Mouse (Mus musculus) midbrain, embryonic 10.5 days (tissue): ENCODE data around the gene Sgsm2. TPM values are rescaled to one million over a fixed set of nuclear protein-coding genes. Genes with fewer than 3 reads are reported as not detected.

ENCODE experiments used
- DNase-seq: peaks from one replicate; pipeline ENCODE4 v3.0.0-alpha.2; 2017; ENCODE audit warnings: low spot score
- H3K27ac ChIP-seq: fragments of 300-500 bp; sonication (generic); replicated peaks from 2 replicates; pipeline ENCODE4 v1.5.1; 2016; ENCODE audit warnings: mild to moderate bottlenecking
- H3K27me3 ChIP-seq: fragments of 300-500 bp; sonication (generic); 2 replicates; pipeline ENCODE4 v1.6.1; 2016; ENCODE audit warnings: low read depth, mild to moderate bottlenecking; ENCODE audit not compliant: poor library complexity, severe bottlenecking
- H3K36me3 ChIP-seq: fragments of 300-500 bp; sonication (generic); 2 replicates; pipeline ENCODE4 v1.6.1; 2016; ENCODE audit warnings: mild to moderate bottlenecking, moderate library complexity
- H3K4me1 ChIP-seq: fragments of 300-500 bp; sonication (generic); 2 replicates; pipeline ENCODE4 v1.6.1; 2016
- H3K4me3 ChIP-seq: fragments of 300-500 bp; sonication (generic); 2 replicates; pipeline ENCODE4 v1.5.1; 2016; ENCODE audit warnings: mild to moderate bottlenecking, moderate library complexity
- H3K9me3 ChIP-seq: fragments of 300-500 bp; sonication (generic); replicated peaks from 2 replicates; pipeline ENCODE4 v1.6.1; 2016; ENCODE audit warnings: mild to moderate bottlenecking
- WGBS: fragments of 180-500 bp; shearing (Covaris S2); methylation state at CpG from one replicate; pipeline ENCODE4 v1.1.7; 2016; 5-methylcytosine and 5-hydroxymethylcytosine counted together
- polyA plus RNA-seq: library from polyadenylated mRNA; unstranded; fragments of >200 nt; fragmentation: Nextera tagmentation; extraction: Ambion mirVana; gene quantifications from 2 replicates; pipeline ENCODE4 v1.2.1, GENCODE M21; 2016

Gene Sgsm2
- polyA plus RNA-seq, 1 experiment from 2014 or later = 7.6 TPM

- H3K36me3 ChIP-seq = no peaks in the 10 kb centered on the region
- no peak overlapping the region for H3K27ac ChIP-seq
- H3K4me1 ChIP-seq = peaks cover 29% of the 10 kb centered on the region
- no peaks in the 10 kb centered on the region for H3K9me3 ChIP-seq
- H3K4me3 ChIP-seq = no peak overlapping the region
- 64% methylated on average over 3 of the region's 3 CpGs for WGBS
- no peak for DNase-seq
- H3K27me3 ChIP-seq = no peaks in the 10 kb centered on the region
Observed at GRCm38 (mm10) chr11:74874630-74875029, 22.2 kb downstream of the Sgsm2 start.

GRCm38 (mm10) chr11:74870991-74871622 lies 25.8 kb downstream of the Sgsm2 start:
- peaks cover 10% of the 10 kb centered on the region for H3K4me1 ChIP-seq
- no peaks in the 10 kb centered on the region for H3K27me3 ChIP-seq
- no peaks in the 10 kb centered on the region for H3K9me3 ChIP-seq
- H3K36me3 ChIP-seq = peaks cover 28% of the 10 kb centered on the region
- H3K4me3 ChIP-seq = no peak overlapping the region
- no peak overlapping the region for H3K27ac ChIP-seq
- DNase-seq = no peak
- WGBS = 32% methylated on average over 12 of the region's 12 CpGs

GRCm38 (mm10) chr11:74870544-74870943 lies 26.3 kb downstream of the Sgsm2 start:
- Histone ChIP-seq H3K9me3 (no peaks in the 10 kb centered on the region), H3K4me1 (peaks cover 9% of the 10 kb centered on the region; the same call in 1 of the 2 replicates), H3K27me3 (no peaks in the 10 kb centered on the region), H3K27ac (no peak overlapping the region), H3K36me3 (peaks cover 30% of the 10 kb centered on the region), H3K4me3 (no peak overlapping the region)
- no peak for DNase-seq
- WGBS = 82% methylated on average over 4 of the region's 4 CpGs

GRCm38 (mm10) chr11:74869603-74870002 lies 27.3 kb downstream of the Sgsm2 start:
- H3K36me3 ChIP-seq = peaks cover 40% of the 10 kb centered on the region
- peaks cover 9% of the 10 kb centered on the region; the same call in 1 of the 2 replicates for H3K4me1 ChIP-seq
- H3K27ac ChIP-seq = 0 out of 2 replicates have a peak overlapping the region, but pooled peaks have one; percentile 2
- no peaks in the 10 kb centered on the region for H3K9me3 ChIP-seq
- no peak overlapping the region for H3K4me3 ChIP-seq
- 90% methylated on average over 6 of the region's 6 CpGs for WGBS
- H3K27me3 ChIP-seq = no peaks in the 10 kb centered on the region
- DNase-seq = no peak

GRCm38 (mm10) chr11:74868046-74868760 lies 28.7 kb downstream of the Sgsm2 start:
- H3K27me3 ChIP-seq = no peaks in the 10 kb centered on the region
- 88% methylated on average over 13 of the region's 13 CpGs for WGBS
- H3K9me3 ChIP-seq = no peaks in the 10 kb centered on the region
- no peak overlapping the region for H3K4me3 ChIP-seq
- H3K4me1 ChIP-seq = peaks cover 9% of the 10 kb centered on the region; the same call in 1 of the 2 replicates
- H3K27ac ChIP-seq = 0 out of 2 replicates have a peak overlapping the region, but pooled peaks have one; percentile 17
- DNase-seq = no peak
- peaks cover 44% of the 10 kb centered on the region for H3K36me3 ChIP-seq

GRCm38 (mm10) chr11:74867181-74867580 lies 29.7 kb downstream of the Sgsm2 start:
- Histone ChIP-seq H3K9me3 (no peaks in the 10 kb centered on the region), H3K36me3 (peaks cover 53% of the 10 kb centered on the region), H3K27ac (no peak overlapping the region), H3K4me3 (no peak overlapping the region), H3K27me3 (no peaks in the 10 kb centered on the region), H3K4me1 (peaks cover 9% of the 10 kb centered on the region; the same call in 1 of the 2 replicates)
- DNase-seq = no peak
- WGBS = 88% methylated on average over 2 of the region's 2 CpGs

GRCm38 (mm10) chr11:74866640-74867039 lies 30.2 kb downstream of the Sgsm2 start:
- no peaks in the 10 kb centered on the region for H3K27me3 ChIP-seq
- no peak overlapping the region for H3K27ac ChIP-seq
- peaks cover 7% of the 10 kb centered on the region; the same call in 1 of the 2 replicates for H3K4me1 ChIP-seq
- peaks cover 55% of the 10 kb centered on the region for H3K36me3 ChIP-seq
- DNase-seq = no peak
- 94% methylated on average over 4 of the region's 4 CpGs for WGBS
- H3K9me3 ChIP-seq = no peaks in the 10 kb centered on the region
- H3K4me3 ChIP-seq = no peak overlapping the region

GRCm38 (mm10) chr11:74865252-74865651 lies 31.6 kb downstream of the Sgsm2 start:
- WGBS = 85% methylated on average over 9 of the region's 9 CpGs

GRCm38 (mm10) chr11:74864421-74864820 lies 32.4 kb downstream of the Sgsm2 start:
- H3K9me3 ChIP-seq = no peaks in the 10 kb centered on the region
- peaks cover 65% of the 10 kb centered on the region for H3K36me3 ChIP-seq
- no peaks in the 10 kb centered on the region for H3K27me3 ChIP-seq
- DNase-seq = no peak
- WGBS = 89% methylated on average over 9 of the region's 9 CpGs
- H3K4me3 ChIP-seq = no peak overlapping the region
- H3K27ac ChIP-seq = no peak overlapping the region
- no peaks in the 10 kb centered on the region for H3K4me1 ChIP-seq

More at GRCm38 (mm10) chr11:74865252-74865651, 31.6 kb downstream of the Sgsm2 start:
- no peak overlapping the region for H3K4me3 ChIP-seq
- no peaks in the 10 kb centered on the region for H3K27me3 ChIP-seq
- no peaks in the 10 kb centered on the region for H3K9me3 ChIP-seq
- no peaks in the 10 kb centered on the region for H3K4me1 ChIP-seq
- H3K36me3 ChIP-seq = peaks cover 57% of the 10 kb centered on the region
- DNase-seq = no peak
- no peak overlapping the region for H3K27ac ChIP-seq

GRCm38 (mm10) chr11:74863471-74863870 lies 33.4 kb downstream of the Sgsm2 start:
- no peaks in the 10 kb centered on the region for H3K27me3 ChIP-seq
- H3K4me1 ChIP-seq = no peaks in the 10 kb centered on the region
- DNase-seq = peak; percentile 52
- H3K36me3 ChIP-seq = peaks cover 68% of the 10 kb centered on the region
- no peak overlapping the region for H3K27ac ChIP-seq
- H3K9me3 ChIP-seq = no peaks in the 10 kb centered on the region
- WGBS = 25% methylated on average over 11 of the region's 11 CpGs
- H3K4me3 ChIP-seq = no peak overlapping the region

- no peaks in the 10 kb centered on the region for H3K27me3 ChIP-seq
- no peaks in the 10 kb centered on the region for H3K9me3 ChIP-seq
- H3K27ac ChIP-seq = no peak overlapping the region
- 85% methylated on average over 5 of the region's 5 CpGs for WGBS
- no peak overlapping the region for H3K4me3 ChIP-seq
- H3K4me1 ChIP-seq = no peaks in the 10 kb centered on the region
- DNase-seq = no peak
- peaks cover 65% of the 10 kb centered on the region for H3K36me3 ChIP-seq
Observed at GRCm38 (mm10) chr11:74862129-74862528, 34.7 kb downstream of the Sgsm2 start.

- H3K4me3 ChIP-seq = no peak overlapping the region
- H3K9me3 ChIP-seq = no peaks in the 10 kb centered on the region
- no peak overlapping the region for H3K27ac ChIP-seq
- no peaks in the 10 kb centered on the region for H3K4me1 ChIP-seq
- DNase-seq = no peak
- H3K36me3 ChIP-seq = peaks cover 56% of the 10 kb centered on the region
- 86% methylated on average over 9 of the region's 9 CpGs for WGBS
- no peaks in the 10 kb centered on the region for H3K27me3 ChIP-seq
Observed at GRCm38 (mm10) chr11:74857756-74858155, 39.1 kb downstream of the Sgsm2 start.
